Mouse (Mus musculus): Measurements from ENCODE around the gene Tubb2a. TPM values are rescaled to one million over a fixed set of nuclear protein-coding genes. Genes with fewer than 3 reads are reported as not detected.

Gene Tubb2a
- 2.5 and 4.4 TPM in 2 replicates for total RNA-seq (2014; fragmentation: Nextera tagmentation)
- total RNA-seq (2017): 63.8 and 86.5 TPM in 2 replicates
- polyA plus RNA-seq (2012): 8.5 and 16.7 TPM in 2 replicates

GRCm38 (mm10) chr13:34077492-34078271 is at the start of gene Tubb2a:
Tubb2a (minus strand) TSS chr13:34078007.
- Histone ChIP-seq H3K27me3 (ENCODE audit: insufficient read depth, low read length) (peaks cover 16% of the 10 kb centered on the region), H3K4me3 (ENCODE audit: low read depth, low read length) (peak within 1 kb of the TSS; percentile 77), H3K36me3 (replicated peaks) (peaks cover 14% of the 10 kb centered on the region), H3K9me3 (replicated peaks) (no peaks in the 10 kb centered on the region), H3K4me1 (ENCODE audit: insufficient read depth, low read depth, low read length) (peaks cover 23% of the 10 kb centered on the region)
- ATAC-seq (ENCODE audit: extremely low read depth, insufficient number of reproducible peaks, low FRiP score, poor library complexity, severe bottlenecking): peak; percentile 74
- no peak for TF ChIP-seq TAL1 (conservative IDR thresholded peaks at IDR 0.05; ENCODE audit: low read depth, low read length)
- TF ChIP-seq CTCF (IDR thresholded peaks at IDR 0.05; ENCODE audit: low read depth, low read length): no peak
- TF ChIP-seq GATA2 (IDR thresholded peaks at IDR 0.05; ENCODE audit: borderline replicate concordance, low read depth, low read length): no peak
- TF ChIP-seq POLR2AphosphoS5 (IDR thresholded peaks at IDR 0.05; ENCODE audit: insufficient replicate concordance, low read depth, low read length): no peak
- no peak for TF ChIP-seq GATA1 (IDR thresholded peaks at IDR 0.05; ENCODE audit: borderline replicate concordance, low read length)
- peak; percentile 82 for DNase-seq (ENCODE audit: low spot score)

GRCm38 (mm10) chr13:34125711-34126110 is 47.9 kb upstream of the Tubb2a start:
- TF ChIP-seq POLR2AphosphoS5 (IDR thresholded peaks at IDR 0.05; ENCODE audit: insufficient replicate concordance, low read depth, low read length): no peak
- no peak for TF ChIP-seq CTCF (IDR thresholded peaks at IDR 0.05; ENCODE audit: low read depth, low read length)
- TF ChIP-seq GATA2 (IDR thresholded peaks at IDR 0.05; ENCODE audit: borderline replicate concordance, low read depth, low read length): no peak
- TF ChIP-seq GATA1 (IDR thresholded peaks at IDR 0.05; ENCODE audit: borderline replicate concordance, low read length): no peak
- no peak for TF ChIP-seq TAL1 (conservative IDR thresholded peaks at IDR 0.05; ENCODE audit: low read depth, low read length)
- Histone ChIP-seq H3K4me3 (ENCODE audit: low read depth, low read length) (no peak overlapping the region), H3K36me3 (replicated peaks) (no peaks in the 10 kb centered on the region), H3K27me3 (ENCODE audit: insufficient read depth, low read length) (peaks cover 16% of the 10 kb centered on the region), H3K4me1 (ENCODE audit: insufficient read depth, low read depth, low read length) (peaks cover 33% of the 10 kb centered on the region), H3K9me3 (replicated peaks) (no peaks in the 10 kb centered on the region)
- DNase-seq (ENCODE audit: low spot score): no peak
- ATAC-seq (ENCODE audit: extremely low read depth, insufficient number of reproducible peaks, low FRiP score, poor library complexity, severe bottlenecking): no peak

GRCm38 (mm10) chr13:34120536-34120935 is 42.7 kb upstream of the Tubb2a start:
- ATAC-seq (ENCODE audit: extremely low read depth, insufficient number of reproducible peaks, low FRiP score, poor library complexity, severe bottlenecking): no peak
- Histone ChIP-seq H3K4me3 (ENCODE audit: low read depth, low read length) (no peak overlapping the region), H3K27me3 (ENCODE audit: insufficient read depth, low read length) (peaks cover 3% of the 10 kb centered on the region; the same call in 1 of the 2 replicates), H3K9me3 (replicated peaks) (no peaks in the 10 kb centered on the region), H3K4me1 (ENCODE audit: insufficient read depth, low read depth, low read length) (peaks cover 51% of the 10 kb centered on the region), H3K36me3 (replicated peaks) (no peaks in the 10 kb centered on the region)
- no peak for TF ChIP-seq POLR2AphosphoS5 (IDR thresholded peaks at IDR 0.05; ENCODE audit: insufficient replicate concordance, low read depth, low read length)
- TF ChIP-seq TAL1 (conservative IDR thresholded peaks at IDR 0.05; ENCODE audit: low read depth, low read length): no peak
- TF ChIP-seq CTCF (IDR thresholded peaks at IDR 0.05; ENCODE audit: low read depth, low read length): no peak
- no peak for TF ChIP-seq GATA1 (IDR thresholded peaks at IDR 0.05; ENCODE audit: borderline replicate concordance, low read length)
- no peak for TF ChIP-seq GATA2 (IDR thresholded peaks at IDR 0.05; ENCODE audit: borderline replicate concordance, low read depth, low read length)
- no peak for DNase-seq (ENCODE audit: low spot score)

GRCm38 (mm10) chr13:34119406-34119805 is 41.6 kb upstream of the Tubb2a start:
- H3K27me3 ChIP-seq (ENCODE audit: insufficient read depth, low read length): 0 out of 2 replicates have a peak, but pooled peaks cover under 1% of the 10 kb centered on the region
- DNase-seq (ENCODE audit: low spot score) (peak; percentile 28), ATAC-seq (ENCODE audit: extremely low read depth, insufficient number of reproducible peaks, low FRiP score, poor library complexity, severe bottlenecking) (peak; percentile 74)
- no peaks in the 10 kb centered on the region for H3K9me3 ChIP-seq (replicated peaks)
- TF ChIP-seq GATA1 (IDR thresholded peaks at IDR 0.05; ENCODE audit: borderline replicate concordance, low read length) (no peak), GATA2 (IDR thresholded peaks at IDR 0.05; ENCODE audit: borderline replicate concordance, low read depth, low read length) (no peak), POLR2AphosphoS5 (IDR thresholded peaks at IDR 0.05; ENCODE audit: insufficient replicate concordance, low read depth, low read length) (no peak), CTCF (IDR thresholded peaks at IDR 0.05; ENCODE audit: low read depth, low read length) (no peak), TAL1 (conservative IDR thresholded peaks at IDR 0.05; ENCODE audit: low read depth, low read length) (no peak; the same call in 1 of the 2 replicates)
- H3K4me1 ChIP-seq (ENCODE audit: insufficient read depth, low read depth, low read length): peaks cover 51% of the 10 kb centered on the region
- H3K36me3 ChIP-seq (replicated peaks): no peaks in the 10 kb centered on the region
- no peak overlapping the region for H3K4me3 ChIP-seq (ENCODE audit: low read depth, low read length)

GRCm38 (mm10) chr13:34118816-34119215 is 41.0 kb upstream of the Tubb2a start:
- TF ChIP-seq GATA2 (IDR thresholded peaks at IDR 0.05; ENCODE audit: borderline replicate concordance, low read depth, low read length): no peak
- peak; percentile 76 for TF ChIP-seq TAL1 (conservative IDR thresholded peaks at IDR 0.05; ENCODE audit: low read depth, low read length)
- Histone ChIP-seq H3K9me3 (replicated peaks) (no peaks in the 10 kb centered on the region), H3K4me1 (ENCODE audit: insufficient read depth, low read depth, low read length) (peaks cover 57% of the 10 kb centered on the region), H3K4me3 (ENCODE audit: low read depth, low read length) (peak overlapping the region; percentile 38; the same call in 1 of the 2 replicates), H3K36me3 (replicated peaks) (no peaks in the 10 kb centered on the region), H3K27me3 (ENCODE audit: insufficient read depth, low read length) (no peaks in the 10 kb centered on the region)
- DNase-seq (ENCODE audit: low spot score) (peak; percentile 11), ATAC-seq (ENCODE audit: extremely low read depth, insufficient number of reproducible peaks, low FRiP score, poor library complexity, severe bottlenecking) (peak; percentile 71)

GRCm38 (mm10) chr13:34116508-34116907 is 38.7 kb upstream of the Tubb2a start:
- no peaks in the 10 kb centered on the region for H3K36me3 ChIP-seq (replicated peaks)
- peaks cover 57% of the 10 kb centered on the region for H3K4me1 ChIP-seq (ENCODE audit: insufficient read depth, low read depth, low read length)
- TF ChIP-seq POLR2AphosphoS5 (IDR thresholded peaks at IDR 0.05; ENCODE audit: insufficient replicate concordance, low read depth, low read length): no peak
- TF ChIP-seq GATA1 (IDR thresholded peaks at IDR 0.05; ENCODE audit: borderline replicate concordance, low read length): no peak
- no peak for TF ChIP-seq CTCF (IDR thresholded peaks at IDR 0.05; ENCODE audit: low read depth, low read length)
- TF ChIP-seq GATA2 (IDR thresholded peaks at IDR 0.05; ENCODE audit: borderline replicate concordance, low read depth, low read length): no peak
- TF ChIP-seq TAL1 (conservative IDR thresholded peaks at IDR 0.05; ENCODE audit: low read depth, low read length): no peak
- H3K27me3 ChIP-seq (ENCODE audit: insufficient read depth, low read length): no peaks in the 10 kb centered on the region
- H3K4me3 ChIP-seq (ENCODE audit: low read depth, low read length): no peak overlapping the region
- H3K9me3 ChIP-seq (replicated peaks): no peaks in the 10 kb centered on the region
- ATAC-seq (ENCODE audit: extremely low read depth, insufficient number of reproducible peaks, low FRiP score, poor library complexity, severe bottlenecking): no peak
- no peak for DNase-seq (ENCODE audit: low spot score)
